Mouse (Mus musculus) embryonic fibroblast, embryonic 13.5 days (primary cell): ENCODE results near the gene Tmprss12.
"Not testable (repeated sequence)": the region's sequence is repeated elsewhere in the genome, so short reads cannot be mapped to it uniquely, and the experiment has no call there.

Source experiments
- CTCF ChIP-seq: IDR thresholded peaks from 2 replicates; pipeline ENCODE4 v1.5.1; 2011; ENCODE audit warnings: mild to moderate bottlenecking, control low read depth, low read length, moderate library complexity, borderline replicate concordance; ENCODE audit not compliant: insufficient read depth
- POLR2A ChIP-seq: IDR thresholded peaks from 2 replicates; pipeline ENCODE4 v1.6.1; 2011; ENCODE audit warnings: low read depth, mild to moderate bottlenecking, control low read depth, low read length, moderate library complexity

DNA sequence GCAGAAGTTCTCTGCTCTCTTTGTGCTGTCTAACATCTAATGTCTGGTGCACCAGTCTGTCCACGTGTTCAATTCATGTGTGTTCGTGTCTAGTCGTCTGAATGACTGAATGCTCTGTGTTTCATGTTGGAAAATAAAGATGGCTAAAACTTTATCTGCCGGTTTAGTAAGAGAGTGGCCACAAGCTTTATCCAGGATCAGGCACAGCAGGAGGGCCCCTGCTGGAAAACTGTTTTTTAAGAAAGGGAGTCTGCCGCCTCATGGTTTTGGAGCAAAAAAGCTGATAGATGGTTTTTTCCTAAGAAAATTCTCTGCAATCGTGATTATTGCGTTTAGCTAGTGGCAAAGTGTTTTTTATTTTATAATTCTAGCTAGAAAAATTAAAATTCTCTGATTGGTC lies 10.0 kb upstream of the Tmprss12 start:
- not testable (repeated sequence) for TF ChIP-seq CTCF, POLR2A
